Mouse (Mus musculus) T-cell, adult 2 months (primary cell): ENCODE measurements around the gene Arl2.
"Not testable (repeated sequence)": the region's sequence is repeated elsewhere in the genome, so short reads cannot be mapped to it uniquely, and the experiment has no call there.

Experiments
- DNase-seq: peaks from one replicate; pipeline ENCODE4 v3.0.0; 2022; ENCODE audit warnings: low spot score

Arl2 gene

GRCm38 (mm10) chr19:6141394-6141749, at the start of gene Arl2:
Arl2 (minus strand) TSS chr19:6141548.
- DNase-seq: peak; percentile 81

- no peak for DNase-seq
These were observed 42.8 kb upstream of the Arl2 start, which contains the start of gene Majin for GRCm38 (mm10) chr19:6184131-6184530. Majin (plus strand) TSS chr19:6184388.

DNA sequence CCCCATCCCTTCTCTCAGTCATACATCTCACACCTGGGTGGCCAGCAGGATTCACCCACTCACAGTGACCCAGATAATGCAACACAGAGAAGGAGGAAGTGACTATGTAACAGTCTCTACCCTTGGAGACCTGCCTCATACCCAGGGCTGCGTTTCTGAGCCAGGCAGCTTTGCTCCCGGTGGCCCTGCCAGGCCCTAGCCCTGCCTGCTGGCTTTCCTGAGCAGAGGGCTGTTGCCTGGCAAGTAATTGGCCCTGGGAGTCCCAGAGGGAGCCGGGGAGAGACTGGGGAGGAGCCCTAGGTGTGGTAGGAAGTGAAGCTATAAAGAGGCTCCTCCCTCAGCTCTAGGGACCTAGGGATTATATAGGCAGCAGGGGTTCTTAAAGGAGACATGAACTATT, 41.2 kb upstream of the Arl2 start:
- DNase-seq: no peak

GRCm38 (mm10) chr19:6181629-6182028, 40.3 kb upstream of the Arl2 start:
- DNase-seq: no peak

DNA sequence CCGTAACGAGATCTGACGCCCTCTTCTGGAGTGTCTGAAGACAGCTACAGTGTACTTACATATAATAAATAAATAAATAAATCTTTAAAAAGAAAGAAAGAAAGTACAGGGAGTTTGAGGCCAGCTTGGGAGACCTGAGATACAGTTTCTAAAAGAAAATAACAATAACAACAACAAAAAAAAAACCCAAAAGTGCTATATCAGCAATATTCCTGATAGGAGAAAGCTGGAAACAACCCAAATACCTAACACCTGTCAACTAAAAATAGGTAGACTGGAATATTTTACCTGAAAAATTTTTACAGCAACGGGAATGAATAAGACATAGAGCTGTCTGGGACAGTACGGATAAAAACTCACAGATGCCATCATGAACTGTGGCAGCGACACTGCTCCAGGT, 37.4 kb upstream of the Arl2 start:
- no peak for DNase-seq

DNA sequence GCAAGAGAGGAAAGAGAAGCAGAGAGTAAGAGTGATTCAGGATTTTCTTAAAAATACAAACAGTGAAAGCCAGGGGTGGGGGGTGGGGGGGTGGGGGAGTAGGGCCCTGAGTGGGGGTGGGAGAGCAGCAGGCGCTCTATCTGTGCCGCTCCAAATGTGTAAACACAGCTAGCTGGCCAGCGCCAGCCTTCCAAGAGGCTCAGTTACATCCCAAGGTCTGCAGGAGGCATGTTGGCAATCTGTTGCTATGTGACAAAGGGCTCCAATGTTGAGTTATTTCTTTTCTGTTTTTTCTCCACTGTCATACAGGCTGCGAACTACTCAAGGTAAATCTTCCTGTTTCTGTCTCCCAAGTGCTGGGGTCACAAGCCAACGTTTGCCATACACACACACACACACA, 33.4 kb upstream of the Arl2 start:
- no peak for DNase-seq

DNA sequence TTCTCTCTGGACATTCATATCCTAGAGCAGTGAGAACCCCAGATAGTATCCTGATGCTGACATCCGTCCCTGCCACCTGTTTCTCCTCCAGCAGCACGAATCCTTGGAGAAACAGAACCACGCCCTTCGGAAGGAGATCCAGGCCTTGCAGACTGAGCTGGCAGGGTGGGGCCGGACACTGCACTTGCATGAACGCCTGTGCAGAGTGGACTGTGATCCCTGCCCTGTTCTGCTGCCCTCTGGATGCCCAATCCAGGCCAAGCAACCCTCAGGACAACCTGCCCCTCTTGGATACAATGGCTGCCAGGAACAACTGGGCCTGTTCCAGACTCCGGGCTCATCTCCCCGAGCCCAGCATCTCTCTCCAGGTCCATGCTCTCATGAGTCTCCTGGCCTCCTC, 29.9 kb upstream of the Arl2 start:
- DNase-seq: no peak

DNA sequence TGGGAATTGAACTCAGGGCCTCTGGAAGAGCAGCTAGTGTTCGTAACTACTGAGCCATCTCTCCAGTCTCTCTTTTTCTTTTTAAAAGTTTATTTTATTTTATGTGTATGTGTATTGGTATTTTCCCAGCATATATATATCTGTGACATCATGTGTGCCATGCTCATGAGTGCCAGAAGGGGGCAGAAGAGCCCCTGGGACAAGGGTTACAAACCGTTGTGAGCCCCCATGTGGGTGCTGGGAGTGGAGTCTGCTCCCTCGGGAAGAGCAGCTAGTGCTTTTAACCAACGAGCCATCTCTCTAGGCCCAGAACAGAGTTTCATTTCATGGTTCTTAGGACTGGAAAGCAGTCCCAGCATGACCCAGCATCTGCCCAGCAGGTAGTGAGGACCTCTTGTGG, 25.4 kb upstream of the Arl2 start:
- no peak for DNase-seq

DNA sequence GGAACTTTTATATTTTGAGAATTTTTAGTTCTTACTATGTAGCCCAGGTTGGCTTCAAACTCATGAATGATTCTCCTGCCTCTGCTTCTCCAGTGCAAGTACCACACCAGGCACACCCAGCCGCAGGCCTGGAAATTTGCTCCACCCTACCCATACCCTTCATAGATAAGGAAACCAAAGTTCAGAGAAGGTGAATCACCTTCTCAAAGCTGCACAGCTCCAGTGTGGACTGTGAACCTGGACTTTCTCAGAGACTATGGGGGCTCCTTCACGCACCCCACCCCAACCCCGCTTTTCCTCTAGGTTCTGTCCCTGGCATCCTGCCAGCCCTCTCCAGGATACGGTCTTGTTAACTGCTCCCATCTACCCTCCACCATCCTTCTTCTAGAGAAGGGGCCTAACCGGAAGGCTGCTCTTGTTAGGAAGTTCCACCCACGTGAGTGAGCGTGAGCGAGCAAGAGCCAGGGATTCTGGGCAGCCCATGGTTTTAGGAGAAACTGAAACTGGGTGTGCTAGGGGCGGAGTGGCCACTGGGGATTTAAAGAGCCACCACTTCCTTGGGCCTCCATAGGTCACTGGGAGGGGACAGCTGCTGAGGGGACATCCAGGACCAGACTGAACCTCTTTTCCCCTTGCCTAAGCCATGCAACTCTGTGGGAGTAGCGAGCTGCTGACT, 22.7 kb upstream of the Arl2 start:
- no peak for DNase-seq

- no peak for DNase-seq
These were observed 15.9 kb upstream of the Arl2 start for GRCm38 (mm10) chr19:6157220-6157619.

GRCm38 (mm10) chr19:6156372-6156771, 15.0 kb upstream of the Arl2 start:
- DNase-seq: no peak

- DNase-seq: no peak
These were observed 13.8 kb upstream of the Arl2 start for GRCm38 (mm10) chr19:6155174-6155573.

DNA sequence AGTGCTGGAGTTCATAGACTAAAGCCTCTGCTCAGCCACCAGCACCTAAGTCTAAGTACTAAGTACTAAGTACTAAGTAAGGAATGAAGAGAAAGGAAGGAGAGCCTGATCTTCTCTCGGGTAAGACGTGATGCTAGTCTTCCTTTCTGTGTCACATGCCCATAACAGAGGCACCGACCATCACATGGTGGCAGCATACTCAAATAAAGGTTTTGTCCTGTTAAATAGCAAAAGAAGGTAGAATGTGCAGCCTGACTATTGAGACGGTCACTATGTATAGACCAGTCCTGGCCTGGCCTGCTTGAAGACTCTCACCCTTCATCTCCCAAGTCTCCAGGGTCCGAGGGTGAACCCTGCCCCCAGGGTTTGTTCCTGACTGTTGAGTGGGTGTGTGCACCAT, 3.5 kb upstream of the Arl2 start:
- no peak for DNase-seq

DNA sequence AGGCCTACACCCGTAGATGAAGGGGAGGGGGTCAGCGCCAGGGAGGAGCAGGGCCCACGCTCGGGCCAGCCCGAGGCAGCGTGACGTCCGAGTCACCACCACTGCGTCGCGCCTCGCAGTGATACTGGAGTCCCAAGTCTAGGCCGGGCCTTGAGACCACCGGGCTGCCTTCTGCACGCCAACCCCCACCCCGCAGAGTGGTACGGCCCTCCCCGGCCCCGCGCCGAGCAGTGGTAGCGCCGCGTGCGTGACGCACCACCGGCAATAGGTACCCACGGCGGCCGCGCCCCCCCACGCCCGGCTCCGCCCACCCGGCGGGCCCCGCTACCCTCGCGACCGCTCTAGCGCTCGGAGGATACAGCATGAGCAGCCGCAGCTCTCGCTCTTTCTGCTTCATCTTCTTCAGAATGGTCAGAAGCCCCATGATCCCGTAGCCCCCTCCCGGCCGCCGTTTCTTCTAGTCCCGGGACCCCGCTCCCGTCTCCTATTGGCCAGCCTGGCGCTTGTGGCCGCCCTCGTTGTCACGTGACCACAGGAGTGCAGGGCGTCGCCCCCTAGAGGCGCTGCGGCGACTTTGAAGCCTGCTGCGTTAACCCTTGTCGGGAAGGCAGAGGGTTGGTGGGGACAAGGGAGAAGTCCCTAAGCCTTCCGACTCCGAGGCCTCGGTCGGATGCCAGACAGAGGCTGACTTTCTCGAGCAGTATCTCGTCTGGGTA, 512 bp downstream of the Arl2 start, which contains the start of gene Batf2:
Gene Batf2, plus strand, starts transcription at position 306 of the 716 bp plus-strand sequence.
- DNase-seq: peak; percentile 92

GRCm38 (mm10) chr19:6140374-6140677, 1.0 kb downstream of the Arl2 start:
- no peak for DNase-seq

GRCm38 (mm10) chr19:6139701-6140100, 1.6 kb downstream of the Arl2 start:
- DNase-seq: no peak

GRCm38 (mm10) chr19:6136397-6136796, 5.0 kb downstream of the Arl2 start:
- DNase-seq: no peak

DNA sequence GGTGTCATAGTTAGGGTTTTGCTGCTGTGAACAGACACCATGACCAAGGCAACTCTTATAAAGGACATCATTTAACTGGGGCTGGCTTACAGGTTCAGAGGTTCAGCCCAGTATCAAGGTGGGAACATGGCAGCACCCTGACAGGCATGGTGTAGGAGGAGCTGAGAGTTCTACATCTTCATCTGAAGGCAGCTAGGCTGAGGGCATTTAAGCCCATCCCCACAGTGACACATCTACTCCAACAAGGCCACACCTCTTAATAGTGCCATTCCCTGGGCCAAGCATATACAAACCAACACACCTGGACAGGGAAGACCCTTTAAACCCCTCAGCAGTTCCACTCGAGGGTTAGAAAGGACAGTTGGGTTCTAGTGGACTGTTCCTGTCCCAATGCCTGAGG, 8.2 kb downstream of the Arl2 start:
- not testable (repeated sequence) for DNase-seq

DNA sequence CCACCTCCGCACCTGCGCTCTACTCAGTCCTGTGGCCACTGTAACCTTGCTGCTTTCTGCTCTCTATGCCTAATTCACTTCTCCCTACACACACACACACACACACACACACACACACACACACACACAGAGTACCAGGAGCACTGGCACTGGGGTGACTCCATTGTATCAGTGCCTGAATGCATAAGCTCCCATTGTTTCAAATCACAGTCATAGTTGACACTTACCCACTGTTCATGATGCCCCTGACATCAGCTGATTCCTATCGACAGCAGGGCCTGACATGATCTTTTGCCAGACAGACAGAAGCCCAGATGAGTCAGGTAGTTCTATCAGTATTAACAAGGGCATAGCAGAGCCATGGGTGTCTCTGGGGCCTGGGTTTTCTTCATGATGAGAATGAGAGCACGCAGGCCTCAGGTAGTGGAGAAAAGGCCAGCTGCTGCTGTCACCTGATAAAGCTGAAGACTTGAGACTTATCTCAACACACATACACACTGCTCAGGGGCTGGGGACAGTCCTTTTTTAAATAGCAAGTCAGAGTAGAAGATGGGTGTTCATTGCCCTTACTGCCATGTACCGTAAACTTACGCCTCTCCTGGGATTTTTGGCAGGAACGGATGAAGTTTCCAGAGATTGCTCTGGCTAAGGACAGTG, 9.0 kb downstream of the Arl2 start:
- DNase-seq: no peak

GRCm38 (mm10) chr19:6130414-6131128, 10.8 kb downstream of the Arl2 start:
- DNase-seq: not testable (repeated sequence)

DNA sequence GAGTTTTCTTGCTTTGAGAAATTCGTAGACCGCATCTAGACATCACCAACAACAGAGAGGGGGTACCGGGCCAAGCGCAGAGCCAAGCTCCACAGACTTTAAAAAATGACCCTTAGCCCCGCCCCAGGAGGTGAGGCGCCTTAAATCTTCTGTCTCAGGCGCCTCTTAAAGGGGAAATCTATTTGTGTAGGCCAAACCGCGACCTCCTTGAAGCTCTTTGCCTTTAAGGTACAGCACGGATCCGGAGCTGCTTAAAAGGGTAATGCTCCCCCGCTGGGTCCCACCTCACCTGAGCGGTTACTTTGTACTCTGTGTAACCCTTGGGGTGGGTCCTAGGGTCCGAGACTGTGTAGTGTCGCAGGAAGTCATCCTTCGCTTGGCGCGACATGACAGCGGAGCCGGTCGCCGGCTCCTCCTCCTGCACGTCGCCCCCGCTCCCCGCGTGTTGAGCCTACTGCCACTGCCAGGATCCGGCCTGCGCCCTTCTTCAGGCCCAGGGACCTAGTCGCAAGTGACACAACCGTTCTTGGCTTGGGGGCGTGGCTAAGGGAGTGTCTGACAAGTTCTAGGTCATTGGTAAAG, 13.5 kb downstream of the Arl2 start, which contains the start of gene Snx15:
Gene Snx15, minus strand, starts transcription at position 545 of the 582 bp plus-strand sequence.
- peak; percentile 98 for DNase-seq
